Mouse (Mus musculus): ENCODE results near the gene Adgrv1. TPM values are rescaled to one million over a fixed set of nuclear protein-coding genes. Genes with fewer than 3 reads are reported as not detected.

Gene Adgrv1
- polyA plus RNA-seq, 1 experiment, result 2.0 TPM

- no peak for DNase-seq (ENCODE audit: extremely low spot score in 1 of 2, low spot score in 1 of 2)
Measured at GRCm38 (mm10) chr13:81351462-81352155, 281.3 kb downstream of the Adgrv1 start.

DNA sequence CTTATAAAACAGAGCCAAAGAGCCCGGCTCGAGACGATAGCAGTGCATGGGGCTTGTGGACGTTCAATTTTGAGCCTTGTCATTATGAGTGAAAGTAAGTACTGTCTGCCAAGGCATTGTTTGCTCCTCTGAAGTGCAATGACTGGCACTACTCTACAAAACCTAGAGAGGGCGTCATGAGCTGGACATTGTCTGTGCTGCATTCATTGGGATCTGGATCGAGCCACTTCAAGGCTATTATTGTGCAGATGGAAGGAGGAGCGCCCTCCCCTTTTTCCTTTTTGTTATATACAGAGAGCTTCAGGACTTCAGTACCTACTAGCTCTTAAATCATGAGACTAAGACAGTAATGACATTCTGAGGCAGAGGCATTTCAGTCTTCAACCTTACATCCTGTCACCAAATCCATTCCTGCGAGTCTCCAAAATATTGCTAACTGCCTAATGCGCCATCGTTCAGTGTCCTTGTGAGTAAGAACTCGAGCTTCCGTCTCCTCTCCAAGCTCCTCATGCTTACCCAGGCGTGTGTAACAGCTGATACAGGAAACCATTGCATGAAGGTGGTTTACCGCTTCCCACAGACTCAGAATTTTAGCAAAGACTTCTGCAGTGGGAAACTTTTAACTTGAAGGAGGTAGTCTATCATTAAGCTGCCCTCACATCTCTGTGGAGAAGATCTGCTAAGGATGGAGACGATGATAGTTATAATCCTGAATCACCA is 285.5 kb downstream of the Adgrv1 start:
- DNase-seq (ENCODE audit: extremely low spot score in 1 of 2, low spot score in 1 of 2), result no peak

GRCm38 (mm10) chr13:81342987-81343596 is 289.9 kb downstream of the Adgrv1 start:
- DNase-seq (ENCODE audit: extremely low spot score in 1 of 2, low spot score in 1 of 2), result no peak

DNA sequence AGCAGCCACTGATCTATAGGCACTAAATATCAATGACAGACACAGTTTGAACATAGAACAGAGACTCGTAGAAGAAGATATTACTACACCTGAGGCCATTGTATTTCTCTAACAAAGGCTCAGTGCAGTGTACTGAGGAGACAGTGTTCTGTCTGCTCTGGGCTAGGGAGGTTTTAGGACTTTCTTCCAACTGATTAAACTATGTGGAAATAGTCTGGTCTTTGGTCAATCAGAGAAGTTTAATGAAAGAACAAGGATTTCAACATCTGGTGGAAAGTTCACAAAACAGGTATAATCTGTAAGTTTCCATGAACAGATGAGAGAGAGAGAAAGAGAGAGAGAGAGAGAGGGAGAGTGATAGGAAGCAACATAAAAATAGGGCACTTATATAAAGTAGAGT is 297.7 kb downstream of the Adgrv1 start:
- no peak for DNase-seq (ENCODE audit: extremely low spot score in 1 of 2, low spot score in 1 of 2)

DNA sequence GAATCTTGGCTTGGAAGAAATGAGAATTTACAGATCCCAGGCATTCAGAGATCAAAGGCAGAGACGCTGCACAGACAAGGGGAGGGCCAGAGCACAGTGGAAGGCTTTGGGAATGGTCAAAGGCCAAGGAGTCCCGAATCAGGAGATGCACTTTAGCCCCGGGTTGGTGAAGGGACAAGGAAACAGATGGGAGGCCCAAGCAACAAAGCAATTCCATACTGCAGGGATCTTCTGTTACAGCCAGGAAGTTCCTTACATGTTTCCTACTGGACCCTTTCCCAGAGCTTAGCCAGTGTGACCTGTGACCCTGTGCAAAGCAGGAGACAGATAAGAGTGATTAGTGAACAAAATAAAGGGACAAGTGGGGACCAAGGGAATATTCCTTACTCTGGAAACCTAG is 300.9 kb downstream of the Adgrv1 start:
- no peak for DNase-seq (ENCODE audit: extremely low spot score in 1 of 2, low spot score in 1 of 2)

DNA sequence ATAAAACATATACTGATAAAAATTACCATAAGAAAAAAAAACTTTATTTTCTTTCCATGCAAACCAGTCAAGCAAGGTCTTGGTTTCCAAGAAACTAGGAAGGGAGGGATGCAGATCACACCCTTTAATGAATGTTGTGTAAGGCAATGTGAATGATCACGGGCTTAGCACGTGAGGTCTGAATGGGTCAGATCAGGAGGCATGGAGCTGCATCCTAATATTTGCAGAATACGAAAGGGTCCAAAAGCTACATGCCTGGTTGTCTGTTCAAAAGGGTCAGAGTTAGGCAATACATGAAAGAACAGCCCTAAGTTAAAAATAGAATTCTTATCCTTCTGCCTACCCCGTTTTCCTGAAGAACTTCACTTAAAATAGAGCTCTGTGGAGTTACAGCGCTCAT is 303.2 kb downstream of the Adgrv1 start:
- DNase-seq (ENCODE audit: extremely low spot score in 1 of 2, low spot score in 1 of 2), result no peak

DNA sequence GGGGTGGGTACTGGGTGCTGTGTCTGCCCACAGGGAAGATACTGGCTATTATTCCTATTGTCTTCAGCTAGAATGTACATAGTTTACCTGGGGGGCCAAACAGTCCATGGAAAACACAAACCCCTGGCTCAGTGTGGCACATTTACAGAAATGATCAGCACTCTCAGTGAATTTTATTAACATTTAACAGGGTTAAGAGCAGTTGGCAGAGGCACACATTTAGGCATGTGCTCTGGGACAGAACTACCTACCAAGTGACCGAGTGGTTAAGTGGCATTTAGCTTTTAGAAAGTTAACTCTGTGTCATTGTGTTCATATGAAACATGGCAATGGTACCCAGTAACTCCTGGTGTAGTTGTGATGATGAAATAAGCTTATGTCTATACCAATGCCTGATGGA is 304.8 kb downstream of the Adgrv1 start:
- DNase-seq (ENCODE audit: extremely low spot score in 1 of 2, low spot score in 1 of 2), result no peak

DNA sequence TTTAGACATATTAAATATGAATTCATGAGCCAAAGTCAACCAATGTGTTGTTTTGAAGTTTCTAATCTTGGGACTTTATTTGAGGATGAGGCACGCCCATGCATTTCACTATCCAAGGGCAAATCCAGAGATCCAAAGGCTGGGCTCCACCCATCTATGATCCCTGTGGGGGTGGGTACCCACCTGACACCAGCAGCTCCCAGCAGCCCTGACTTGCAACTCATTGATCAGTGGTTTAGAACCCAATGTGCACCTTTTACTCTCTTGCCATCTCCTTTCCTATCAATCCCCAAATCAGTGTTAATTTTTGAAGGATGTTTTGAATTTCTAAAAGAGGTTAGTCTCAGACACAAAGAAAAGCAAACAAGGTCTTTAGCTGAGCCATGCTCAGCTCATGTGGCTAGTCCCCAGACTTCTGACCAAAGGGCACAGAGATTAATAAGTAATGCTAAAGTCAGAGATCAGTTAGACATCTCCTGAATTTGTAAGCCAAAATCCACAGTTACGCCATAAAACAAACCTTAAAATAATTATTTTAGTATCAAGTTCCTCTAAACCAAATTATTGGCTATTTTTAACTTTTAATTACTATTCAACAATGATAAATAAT is 307.2 kb downstream of the Adgrv1 start:
- no peak for DNase-seq (ENCODE audit: extremely low spot score in 1 of 2, low spot score in 1 of 2)

DNA sequence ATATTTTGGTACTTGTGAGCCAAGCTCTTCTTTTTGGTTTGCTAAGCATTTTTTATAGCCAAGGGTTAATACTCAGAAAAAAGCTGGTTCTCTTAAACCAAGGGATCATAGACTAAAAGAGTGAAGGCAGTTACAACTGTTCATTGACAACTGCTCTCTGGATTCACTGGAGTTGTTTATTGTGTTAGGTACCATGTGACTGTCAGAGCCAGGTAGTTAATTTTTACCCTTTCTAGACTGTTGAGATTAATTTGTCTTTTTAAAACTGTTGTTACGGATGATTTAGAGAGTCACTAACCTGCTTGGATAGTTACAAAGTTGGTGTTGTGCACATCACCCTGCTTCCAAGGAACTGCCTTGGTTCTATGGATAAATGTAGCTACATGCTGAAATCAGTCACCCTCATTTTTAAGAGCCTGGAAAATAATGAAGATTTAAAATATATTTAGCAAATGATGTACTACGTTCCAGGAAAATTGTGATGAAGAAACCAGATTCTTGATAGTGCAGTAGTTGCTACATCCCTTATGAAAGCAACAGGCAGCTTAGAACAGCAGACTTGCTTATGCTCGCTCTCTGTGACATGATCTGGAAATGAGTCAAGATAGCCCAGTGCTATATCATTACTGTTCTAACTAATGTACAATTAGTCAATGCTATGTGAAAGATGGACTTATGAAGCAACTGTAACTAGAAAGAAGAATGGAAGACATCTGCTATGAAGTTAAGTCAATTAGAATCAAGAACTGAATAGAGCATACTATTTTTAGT is 309.2 kb downstream of the Adgrv1 start:
- no peak for DNase-seq (ENCODE audit: extremely low spot score in 1 of 2, low spot score in 1 of 2)

DNA sequence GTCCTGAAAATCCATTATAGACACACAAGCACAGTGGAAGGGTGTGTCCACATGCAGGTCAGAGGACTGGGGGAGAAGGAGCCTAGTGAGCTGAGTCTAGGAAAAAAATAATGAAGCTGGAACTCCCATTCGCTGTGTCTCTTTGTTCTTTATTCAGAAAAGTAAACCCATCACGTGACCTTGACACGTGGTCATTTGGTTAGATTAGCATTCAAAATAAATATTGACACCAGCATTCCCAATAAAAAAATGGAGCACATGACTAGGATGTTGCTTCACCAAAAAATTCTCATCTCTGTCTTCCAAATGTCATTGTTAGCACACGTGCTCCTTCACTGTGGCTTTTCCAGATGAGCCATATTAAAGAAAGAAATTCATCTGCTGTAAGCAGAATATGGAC is 316.4 kb downstream of the Adgrv1 start:
- no peak for DNase-seq (ENCODE audit: extremely low spot score in 1 of 2, low spot score in 1 of 2)

GRCm38 (mm10) chr13:81314306-81315120 is 318.4 kb downstream of the Adgrv1 start:
- DNase-seq (ENCODE audit: extremely low spot score in 1 of 2, low spot score in 1 of 2), result peak in 1 of 2 experiments; percentile 56

DNA sequence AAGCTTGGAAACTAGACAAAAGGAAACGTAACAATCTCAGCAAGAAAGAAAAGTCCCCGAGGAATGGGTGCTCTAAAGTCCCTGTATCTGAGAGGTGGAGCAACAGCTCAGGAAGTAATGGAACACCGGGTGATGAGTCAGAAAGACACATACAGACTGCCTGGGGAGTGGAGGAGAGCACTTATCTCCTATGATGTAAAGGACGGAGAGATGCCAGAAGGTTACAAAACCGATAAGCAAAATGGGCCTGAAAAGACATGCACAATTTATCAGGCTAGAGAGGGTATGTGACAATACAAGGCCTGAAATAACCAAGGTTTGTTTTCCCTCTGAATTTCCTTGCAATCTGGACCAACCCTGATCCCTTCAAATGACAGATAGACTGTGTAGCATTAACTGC is 320.8 kb downstream of the Adgrv1 start:
- no peak for DNase-seq (ENCODE audit: extremely low spot score in 1 of 2, low spot score in 1 of 2)

DNA sequence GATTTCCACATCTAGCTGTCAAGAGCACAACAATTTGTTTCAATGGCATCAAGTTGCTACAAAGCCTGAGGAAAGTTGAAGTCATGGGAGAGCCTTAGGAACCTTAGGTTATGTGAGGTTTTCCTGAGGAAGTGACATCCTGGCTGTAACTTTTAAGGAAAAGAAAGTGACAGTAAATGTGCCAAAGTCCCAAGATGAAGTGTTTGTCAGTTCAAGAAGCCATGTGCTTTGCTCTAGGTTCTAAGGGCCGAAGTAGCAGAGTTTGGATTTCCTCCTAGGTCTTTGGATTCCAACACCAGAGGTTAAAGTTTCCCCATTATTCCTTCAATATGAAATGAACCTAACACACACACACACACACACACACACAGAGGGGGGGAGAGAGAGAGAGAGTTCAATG is 332.1 kb downstream of the Adgrv1 start:
- DNase-seq (ENCODE audit: extremely low spot score in 1 of 2, low spot score in 1 of 2), result no peak

GRCm38 (mm10) chr13:81294106-81294505 is 338.8 kb downstream of the Adgrv1 start:
- no peak for DNase-seq (ENCODE audit: extremely low spot score in 1 of 2, low spot score in 1 of 2)

GRCm38 (mm10) chr13:81282193-81282592 is 350.8 kb downstream of the Adgrv1 start:
- no peak for DNase-seq (ENCODE audit: extremely low spot score in 1 of 2, low spot score in 1 of 2)

- DNase-seq (ENCODE audit: extremely low spot score in 1 of 2, low spot score in 1 of 2), result no peak
Measured at GRCm38 (mm10) chr13:81280650-81281229, 352.2 kb downstream of the Adgrv1 start.

GRCm38 (mm10) chr13:81279351-81279736 is 353.6 kb downstream of the Adgrv1 start:
- DNase-seq (ENCODE audit: extremely low spot score in 1 of 2, low spot score in 1 of 2), result no peak

DNA sequence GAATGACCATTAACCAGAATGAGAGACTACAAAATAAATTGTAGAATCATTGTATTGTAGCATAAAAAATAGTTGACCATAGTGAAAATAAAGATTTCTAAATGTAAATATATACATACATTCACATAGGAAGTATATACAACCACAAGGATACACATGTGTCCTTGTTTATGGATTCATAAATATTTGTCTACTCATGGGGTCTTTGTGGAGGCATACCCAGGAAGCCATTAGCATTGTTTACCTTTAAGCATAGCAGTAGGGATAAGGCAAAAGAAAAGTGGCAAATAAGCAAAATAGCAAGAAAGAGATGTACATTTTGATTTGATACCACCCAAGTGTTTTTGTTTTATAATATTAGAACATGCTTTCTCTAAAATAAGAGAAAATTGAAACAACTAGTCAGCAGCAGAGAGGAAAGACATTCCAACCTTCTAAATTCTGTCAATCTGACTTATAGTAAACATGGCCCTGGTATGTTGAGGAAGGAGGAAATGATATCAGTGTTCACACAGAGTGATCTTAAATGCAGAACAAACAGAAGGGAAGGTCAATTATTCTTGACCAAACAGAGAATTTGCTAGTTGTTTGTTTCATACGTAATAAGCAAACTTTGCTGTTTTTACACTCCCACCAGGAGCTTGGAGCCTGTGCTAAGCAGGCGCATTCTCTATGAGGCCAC is 354.1 kb downstream of the Adgrv1 start:
- no peak for DNase-seq (ENCODE audit: extremely low spot score in 1 of 2, low spot score in 1 of 2)

GRCm38 (mm10) chr13:81273837-81274236 is 359.1 kb downstream of the Adgrv1 start:
- no peak for DNase-seq (ENCODE audit: extremely low spot score in 1 of 2, low spot score in 1 of 2)
